Mouse (Mus musculus): ENCODE data around the gene Scel. TPM values are rescaled to one million over a fixed set of nuclear protein-coding genes. Genes with fewer than 3 reads are reported as not detected.

Gene Scel
- polyA plus RNA-seq, 1 experiment from 2014 or later, result 0.19 TPM

- Histone ChIP-seq H3K27me3 (ENCODE audit: control insufficient read depth, insufficient read depth, low read length) (no peaks in the 10 kb centered on the region), H3K4me1 (ENCODE audit: control insufficient read depth in 2 of 2, insufficient read depth in 2 of 2, low read length in 2 of 2) (no peaks in the 10 kb centered on the region), H3K4me2 (ENCODE audit: low read length) (no peak overlapping the region), H3K36me3 (ENCODE audit: control insufficient read depth, insufficient read depth, low read length) (no peaks in the 10 kb centered on the region), H3K27ac (replicated peaks in 1 of 2; ENCODE audit: control insufficient read depth in 1 of 2, insufficient read depth in 1 of 2, low read depth in 2 of 2, low read length in 2 of 2) (no peak overlapping the region), H3K4me3 (ENCODE audit: control insufficient read depth in 1 of 2, insufficient read depth in 1 of 2, low read depth in 1 of 2, low read length in 2 of 2) (no peak overlapping the region), H3K9ac (ENCODE audit: low read length) (no peak overlapping the region), H3K9me3 (ENCODE audit: control insufficient read depth, low read length) (no peaks in the 10 kb centered on the region)
- 83% methylated on average over 13 of the region's 13 CpGs for WGBS
- no peak for ATAC-seq (ENCODE audit: insufficient number of reproducible peaks, insufficient read depth, low FRiP score, low read depth)
These were observed 58.6 kb downstream of the Scel start for GRCm38 (mm10) chr14:103571598-103572320.

GRCm38 (mm10) chr14:103575854-103576253 is 62.7 kb downstream of the Scel start:
- 59% methylated on average over 7 of the region's 7 CpGs for WGBS
- H3K4me3 ChIP-seq (ENCODE audit: control insufficient read depth in 1 of 2, insufficient read depth in 1 of 2, low read depth in 1 of 2, low read length in 2 of 2), result no peak overlapping the region

GRCm38 (mm10) chr14:103577011-103577410 is 63.9 kb downstream of the Scel start:
- no peaks in the 10 kb centered on the region for H3K36me3 ChIP-seq (ENCODE audit: control insufficient read depth, insufficient read depth, low read length)
- H3K9me3 ChIP-seq (ENCODE audit: control insufficient read depth, low read length), result no peaks in the 10 kb centered on the region
- H3K4me3 ChIP-seq (ENCODE audit: control insufficient read depth in 1 of 2, insufficient read depth in 1 of 2, low read depth in 1 of 2, low read length in 2 of 2), result no peak overlapping the region
- no peak overlapping the region for H3K27ac ChIP-seq (replicated peaks in 1 of 2; ENCODE audit: control insufficient read depth in 1 of 2, insufficient read depth in 1 of 2, low read depth in 2 of 2, low read length in 2 of 2)
- H3K27me3 ChIP-seq (ENCODE audit: control insufficient read depth, insufficient read depth, low read length), result no peaks in the 10 kb centered on the region
- ATAC-seq (ENCODE audit: insufficient number of reproducible peaks, insufficient read depth, low FRiP score, low read depth), result no peak
- no peak overlapping the region for H3K4me2 ChIP-seq (ENCODE audit: low read length)
- H3K4me1 ChIP-seq (ENCODE audit: control insufficient read depth in 2 of 2, insufficient read depth in 2 of 2, low read length in 2 of 2), result no peaks in the 10 kb centered on the region
- H3K9ac ChIP-seq (ENCODE audit: low read length), result no peak overlapping the region

More at GRCm38 (mm10) chr14:103575854-103576253, 62.7 kb downstream of the Scel start:
- H3K27ac ChIP-seq (replicated peaks in 1 of 2; ENCODE audit: control insufficient read depth in 1 of 2, insufficient read depth in 1 of 2, low read depth in 2 of 2, low read length in 2 of 2), result no peak overlapping the region
- H3K36me3 ChIP-seq (ENCODE audit: control insufficient read depth, insufficient read depth, low read length), result no peaks in the 10 kb centered on the region
- H3K4me2 ChIP-seq (ENCODE audit: low read length), result no peak overlapping the region
- no peak for ATAC-seq (ENCODE audit: insufficient number of reproducible peaks, insufficient read depth, low FRiP score, low read depth)
- H3K9ac ChIP-seq (ENCODE audit: low read length), result no peak overlapping the region
- H3K4me1 ChIP-seq (ENCODE audit: control insufficient read depth in 2 of 2, insufficient read depth in 2 of 2, low read length in 2 of 2), result no peaks in the 10 kb centered on the region
- H3K27me3 ChIP-seq (ENCODE audit: control insufficient read depth, insufficient read depth, low read length), result no peaks in the 10 kb centered on the region
- no peaks in the 10 kb centered on the region for H3K9me3 ChIP-seq (ENCODE audit: control insufficient read depth, low read length)

GRCm38 (mm10) chr14:103586662-103587061 is 73.5 kb downstream of the Scel start:
- no peak overlapping the region for H3K4me3 ChIP-seq (ENCODE audit: control insufficient read depth in 1 of 2, insufficient read depth in 1 of 2, low read depth in 1 of 2, low read length in 2 of 2)
- 63% methylated on average over 4 of the region's 4 CpGs for WGBS
- H3K4me1 ChIP-seq (ENCODE audit: control insufficient read depth in 2 of 2, insufficient read depth in 2 of 2, low read length in 2 of 2), result no peaks in the 10 kb centered on the region
- ATAC-seq (ENCODE audit: insufficient number of reproducible peaks, insufficient read depth, low FRiP score, low read depth), result no peak
- no peak overlapping the region for H3K9ac ChIP-seq (ENCODE audit: low read length)
- no peaks in the 10 kb centered on the region for H3K27me3 ChIP-seq (ENCODE audit: control insufficient read depth, insufficient read depth, low read length)
- H3K36me3 ChIP-seq (ENCODE audit: control insufficient read depth, insufficient read depth, low read length), result no peaks in the 10 kb centered on the region
- H3K4me2 ChIP-seq (ENCODE audit: low read length), result no peak overlapping the region
- no peaks in the 10 kb centered on the region for H3K9me3 ChIP-seq (ENCODE audit: control insufficient read depth, low read length)
- no peak overlapping the region for H3K27ac ChIP-seq (replicated peaks in 1 of 2; ENCODE audit: control insufficient read depth in 1 of 2, insufficient read depth in 1 of 2, low read depth in 2 of 2, low read length in 2 of 2)

GRCm38 (mm10) chr14:103587208-103587900 is 74.2 kb downstream of the Scel start:
- H3K9me3 ChIP-seq (ENCODE audit: control insufficient read depth, low read length), result no peaks in the 10 kb centered on the region
- H3K4me2 ChIP-seq (ENCODE audit: low read length), result no peak overlapping the region
- 82% methylated on average over 10 of the region's 10 CpGs for WGBS
- H3K27me3 ChIP-seq (ENCODE audit: control insufficient read depth, insufficient read depth, low read length), result no peaks in the 10 kb centered on the region
- H3K4me3 ChIP-seq (ENCODE audit: control insufficient read depth in 1 of 2, insufficient read depth in 1 of 2, low read depth in 1 of 2, low read length in 2 of 2), result no peak overlapping the region
- H3K9ac ChIP-seq (ENCODE audit: low read length), result no peak overlapping the region
- H3K4me1 ChIP-seq (ENCODE audit: control insufficient read depth in 2 of 2, insufficient read depth in 2 of 2, low read length in 2 of 2), result no peaks in the 10 kb centered on the region
- H3K27ac ChIP-seq (replicated peaks in 1 of 2; ENCODE audit: control insufficient read depth in 1 of 2, insufficient read depth in 1 of 2, low read depth in 2 of 2, low read length in 2 of 2), result no peak overlapping the region
- ATAC-seq (ENCODE audit: insufficient number of reproducible peaks, insufficient read depth, low FRiP score, low read depth), result no peak
- H3K36me3 ChIP-seq (ENCODE audit: control insufficient read depth, insufficient read depth, low read length), result no peaks in the 10 kb centered on the region

- no peak overlapping the region for H3K27ac ChIP-seq (replicated peaks in 1 of 2; ENCODE audit: control insufficient read depth in 1 of 2, insufficient read depth in 1 of 2, low read depth in 2 of 2, low read length in 2 of 2)
- no peak overlapping the region for H3K4me3 ChIP-seq (ENCODE audit: control insufficient read depth in 1 of 2, insufficient read depth in 1 of 2, low read depth in 1 of 2, low read length in 2 of 2)
- H3K27me3 ChIP-seq (ENCODE audit: control insufficient read depth, insufficient read depth, low read length), result no peaks in the 10 kb centered on the region
- WGBS, result 58% methylated on average over 7 of the region's 7 CpGs
- no peak overlapping the region; the same call in 1 of the 2 replicates for H3K4me2 ChIP-seq (ENCODE audit: low read length)
- H3K9ac ChIP-seq (ENCODE audit: low read length), result no peak overlapping the region
- H3K4me1 ChIP-seq (ENCODE audit: control insufficient read depth in 2 of 2, insufficient read depth in 2 of 2, low read length in 2 of 2), result no peaks in the 10 kb centered on the region
- no peaks in the 10 kb centered on the region for H3K9me3 ChIP-seq (ENCODE audit: control insufficient read depth, low read length)
- ATAC-seq (ENCODE audit: insufficient number of reproducible peaks, insufficient read depth, low FRiP score, low read depth), result no peak
- H3K36me3 ChIP-seq (ENCODE audit: control insufficient read depth, insufficient read depth, low read length), result no peaks in the 10 kb centered on the region
These were observed 76.7 kb downstream of the Scel start for GRCm38 (mm10) chr14:103589819-103590218.

GRCm38 (mm10) chr14:103595870-103596269 is 82.7 kb downstream of the Scel start:
- Histone ChIP-seq H3K4me2 (ENCODE audit: low read length) (no peak overlapping the region), H3K9me3 (ENCODE audit: control insufficient read depth, low read length) (no peaks in the 10 kb centered on the region), H3K4me3 (ENCODE audit: control insufficient read depth in 1 of 2, insufficient read depth in 1 of 2, low read depth in 1 of 2, low read length in 2 of 2) (no peak overlapping the region), H3K27me3 (ENCODE audit: control insufficient read depth, insufficient read depth, low read length) (no peaks in the 10 kb centered on the region), H3K9ac (ENCODE audit: low read length) (no peak overlapping the region), H3K27ac (replicated peaks in 1 of 2; ENCODE audit: control insufficient read depth in 1 of 2, insufficient read depth in 1 of 2, low read depth in 2 of 2, low read length in 2 of 2) (no peak overlapping the region), H3K4me1 (ENCODE audit: control insufficient read depth in 2 of 2, insufficient read depth in 2 of 2, low read length in 2 of 2) (no peaks in the 10 kb centered on the region), H3K36me3 (ENCODE audit: control insufficient read depth, insufficient read depth, low read length) (no peaks in the 10 kb centered on the region)
- no peak for ATAC-seq (ENCODE audit: insufficient number of reproducible peaks, insufficient read depth, low FRiP score, low read depth)
- whole genome bisulfite sequencing, result 68% methylated on average over 5 of the region's 5 CpGs
